Mouse (Mus musculus) natural killer cell, adult 2 months (primary cell): ENCODE data around the gene Slc27a5.

Experiments used
- DNase-seq, 2 experiments: peaks; one replicate each; pipeline ENCODE4 v3.0.0; 2022; ENCODE audit warnings: low spot score in 2 of 2

The Slc27a5 gene

DNA sequence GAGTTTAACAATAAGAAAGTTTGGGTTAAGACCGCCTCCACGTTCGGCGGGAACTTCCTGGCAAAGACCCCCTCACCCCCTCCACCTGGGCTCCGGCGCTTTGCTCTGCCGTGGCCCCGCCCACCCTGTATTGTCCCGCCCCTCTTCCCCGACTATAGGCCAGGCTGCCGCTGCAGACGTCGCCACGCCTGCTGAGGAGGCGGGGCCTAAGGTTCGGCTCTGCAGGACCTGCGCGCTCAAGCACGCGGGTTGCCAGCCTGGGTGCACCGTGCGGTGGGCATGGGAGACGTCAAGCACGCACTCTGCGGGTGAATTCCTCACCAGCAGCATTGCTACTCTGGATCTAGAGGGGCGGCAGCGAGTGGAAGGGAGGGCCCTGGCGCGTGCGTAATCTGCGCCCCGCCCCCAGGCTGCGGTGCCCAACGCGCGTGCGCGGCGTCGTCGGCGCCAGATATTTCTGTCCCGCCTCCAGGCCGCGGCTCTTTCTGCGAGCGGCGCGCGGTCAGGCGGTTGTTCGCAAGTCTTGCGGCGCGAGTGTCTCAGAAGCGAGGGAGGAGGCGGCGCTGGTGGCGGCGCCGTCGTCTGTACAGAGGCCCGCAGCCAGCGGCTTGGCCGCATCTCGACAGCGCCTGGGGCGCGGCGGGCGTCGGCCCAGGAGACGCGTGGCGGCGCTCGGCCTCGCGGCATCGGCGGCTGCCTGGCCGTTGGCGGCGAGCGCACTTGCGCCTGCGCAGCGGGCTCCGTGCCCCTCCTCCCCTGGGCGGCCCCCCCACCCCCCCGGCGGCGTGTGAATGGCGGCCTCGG lies 26.1 kb upstream of the Slc27a5 start:
- DNase-seq = peak; percentile 96 to 97

DNA sequence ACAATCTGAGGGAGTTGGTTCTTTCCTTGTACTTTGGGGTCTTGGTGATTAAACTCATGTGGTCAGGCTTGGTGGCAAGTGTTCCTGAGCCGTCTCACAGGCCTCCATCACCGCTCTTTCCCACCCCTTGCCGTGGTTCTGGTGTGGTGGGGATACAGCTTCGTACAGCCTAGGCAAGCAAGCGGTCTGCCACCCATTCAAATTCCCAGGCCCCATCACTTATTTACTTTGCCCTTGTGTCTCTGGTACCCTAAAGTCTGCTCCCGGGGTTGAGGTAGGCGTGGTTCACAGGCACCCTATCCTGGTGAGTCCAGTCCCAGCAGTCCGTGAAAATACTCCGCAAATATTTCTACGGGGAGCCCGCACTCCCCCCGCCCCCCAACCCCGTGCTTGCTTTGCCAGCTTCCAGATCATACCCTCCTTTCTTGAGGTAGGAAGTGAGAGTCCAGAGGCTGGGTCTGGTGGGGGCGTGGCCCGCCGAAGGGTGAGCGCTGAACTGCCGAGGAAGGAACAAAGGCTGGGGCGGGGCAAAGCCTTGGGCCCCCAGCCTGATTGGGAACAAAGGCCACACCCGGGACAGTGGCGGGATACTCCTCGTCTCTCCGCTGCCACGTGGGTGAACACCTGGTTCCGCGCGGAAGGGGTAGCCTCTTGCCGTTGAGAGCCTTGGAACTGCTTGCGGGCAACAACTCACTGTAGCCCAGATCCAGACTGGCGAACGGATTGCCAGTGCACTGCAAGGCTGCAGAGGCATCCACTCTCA lies 25.0 kb upstream of the Slc27a5 start:
- peak; percentile 24 to 43 for DNase-seq

DNA sequence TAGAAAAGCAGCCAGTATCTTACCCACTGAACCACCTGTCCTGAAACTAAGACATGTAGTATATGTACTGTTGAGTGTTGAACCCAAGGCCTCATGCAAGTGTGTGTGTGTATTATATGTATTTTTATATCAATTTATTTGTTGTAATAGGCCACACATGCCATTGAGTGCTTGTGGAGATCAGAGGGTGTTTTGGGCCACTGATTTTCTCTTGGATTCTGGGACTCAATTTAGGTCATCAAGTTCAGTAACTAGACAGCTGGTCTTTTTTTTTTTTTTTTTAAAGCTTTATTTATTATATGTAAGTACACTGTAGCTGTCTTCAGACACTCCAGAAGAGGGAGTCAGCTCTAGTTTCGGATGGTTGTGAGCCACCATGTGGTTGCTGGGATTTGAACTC lies 17.2 kb upstream of the Slc27a5 start:
- no peak for DNase-seq

DNA sequence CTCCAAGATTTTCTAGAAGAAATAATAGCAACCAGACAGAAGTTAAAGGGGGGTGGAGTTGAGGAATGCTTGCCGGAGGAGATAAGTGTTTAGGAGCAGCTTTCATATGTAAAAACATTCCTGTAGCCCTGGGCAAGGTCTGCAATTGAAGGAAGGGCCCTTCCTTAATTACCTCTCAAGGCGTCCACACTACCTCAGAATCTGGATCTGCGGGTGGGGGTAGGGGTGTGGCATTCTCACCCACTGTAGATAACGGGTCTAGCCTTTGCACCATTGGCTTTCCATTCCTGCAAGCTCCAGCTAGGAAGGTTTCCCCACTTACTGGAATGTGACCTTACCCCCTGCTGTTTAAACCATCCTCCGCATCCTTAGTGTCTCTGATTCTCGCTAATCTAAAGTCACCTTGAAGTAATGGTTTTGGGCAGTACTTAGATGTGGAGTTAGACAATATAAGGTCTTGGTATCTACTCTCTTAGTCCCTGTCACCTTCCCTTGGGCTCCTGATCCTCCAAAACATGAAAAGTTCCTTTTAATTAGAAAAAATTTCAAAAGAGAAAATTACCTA lies 16.4 kb upstream of the Slc27a5 start:
- no peak for DNase-seq

DNA sequence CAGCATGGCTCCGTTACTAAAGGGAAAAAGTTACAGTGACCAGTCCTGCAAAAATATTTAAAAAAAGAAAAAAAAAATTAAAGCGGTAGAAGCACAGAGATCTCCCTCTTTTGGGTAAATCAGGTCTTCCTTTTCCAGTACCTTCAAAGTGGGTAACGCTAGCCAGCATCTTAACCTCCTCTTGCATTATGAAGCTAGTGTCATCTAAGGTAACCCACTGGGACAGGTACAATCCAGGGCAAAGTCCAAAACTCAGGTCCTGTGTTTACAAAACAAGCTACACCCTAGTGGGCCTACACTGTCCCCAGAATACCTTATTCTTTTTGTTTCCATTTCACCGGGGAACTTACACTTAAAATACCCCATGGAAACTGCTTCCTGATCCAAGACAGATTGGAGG lies 15.7 kb upstream of the Slc27a5 start:
- DNase-seq = no peak

DNA sequence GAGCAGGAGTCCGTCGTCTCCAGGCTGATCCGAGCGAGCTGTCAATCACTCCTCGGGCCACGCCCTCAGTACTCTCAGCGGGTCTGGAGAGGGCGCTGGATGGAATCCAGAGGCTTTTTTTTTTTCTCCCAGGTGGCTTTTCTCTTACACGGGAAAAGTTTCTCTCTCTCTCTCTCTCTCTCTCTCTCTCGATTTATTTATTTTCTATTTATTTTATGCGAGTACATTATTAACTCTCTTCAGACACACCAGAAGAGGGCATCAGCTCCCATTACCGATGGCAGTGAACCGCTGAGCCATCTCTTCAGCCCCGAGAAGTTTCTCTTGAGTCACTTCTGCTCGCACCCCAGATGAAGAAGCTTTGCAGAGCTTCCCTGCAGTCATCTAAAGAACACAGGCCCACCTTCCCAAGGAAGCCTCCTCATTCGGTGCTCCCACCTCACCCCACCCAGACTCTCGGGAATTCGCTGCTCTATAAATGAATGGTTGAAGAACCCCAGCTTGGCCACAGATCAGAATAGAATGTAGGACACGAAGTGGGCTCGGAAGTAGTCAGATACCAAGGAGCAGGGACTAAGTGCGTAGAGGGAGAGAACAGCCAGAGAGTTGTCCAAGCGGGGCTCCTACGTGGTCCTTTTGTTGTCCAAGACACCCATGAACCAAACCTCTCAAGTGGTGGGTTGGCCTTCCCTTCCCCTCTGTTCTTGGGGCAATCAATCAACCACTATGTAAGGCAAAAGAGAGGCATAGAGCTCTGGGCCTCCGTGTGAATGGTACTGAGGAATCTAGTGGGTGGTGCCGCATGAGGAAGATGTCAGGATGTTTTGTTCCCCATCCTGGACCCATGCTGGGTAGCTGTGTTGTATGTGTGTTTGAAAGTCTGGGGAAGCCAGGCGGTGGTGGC lies 12.3 kb upstream of the Slc27a5 start, which contains the start of gene Zbtb45:
Zbtb45 (minus strand) TSS at position 30 of the 904 bp plus-strand sequence.
- DNase-seq = no peak

DNA sequence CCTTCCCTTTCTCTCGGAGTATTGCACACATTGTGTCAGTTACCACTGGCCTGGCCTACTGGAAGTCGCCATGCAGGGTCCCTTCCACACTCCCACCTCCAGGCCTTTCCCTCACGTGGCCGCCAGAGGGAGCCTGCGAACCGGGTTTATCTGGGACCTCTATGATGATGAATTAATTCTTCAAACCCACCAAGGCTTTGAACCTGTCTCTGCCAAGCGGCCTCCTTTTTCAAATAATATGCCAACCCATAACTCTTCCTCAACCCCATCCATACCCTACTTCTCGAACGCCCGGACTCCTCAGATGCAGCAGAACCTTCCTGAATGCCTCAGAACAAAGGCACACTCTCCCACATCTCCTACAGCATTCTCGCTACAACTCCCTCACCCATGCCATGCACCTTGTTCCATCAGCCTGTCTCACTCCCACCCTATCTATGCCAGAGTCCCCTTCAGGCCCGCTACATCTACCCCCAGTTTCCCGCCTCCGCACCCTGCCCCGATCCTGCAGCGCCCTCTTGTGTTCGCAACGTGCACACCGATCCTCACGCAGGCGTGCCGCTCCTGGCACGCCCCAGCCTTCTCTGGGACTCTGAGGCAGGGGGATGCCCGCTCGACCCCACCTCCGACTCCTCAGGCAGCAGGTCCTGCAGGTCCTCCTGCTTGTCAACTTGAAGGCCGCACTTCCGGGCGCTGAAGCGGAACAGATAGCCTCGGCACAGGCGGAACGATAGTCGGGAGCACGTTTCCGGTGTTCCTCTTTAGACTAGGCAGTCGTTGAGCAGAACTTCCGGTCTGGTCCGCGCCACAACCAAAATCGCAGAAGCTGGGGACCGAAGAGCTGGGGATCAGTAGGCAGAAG lies 11.4 kb upstream of the Slc27a5 start:
- peak; percentile 86 for DNase-seq

DNA sequence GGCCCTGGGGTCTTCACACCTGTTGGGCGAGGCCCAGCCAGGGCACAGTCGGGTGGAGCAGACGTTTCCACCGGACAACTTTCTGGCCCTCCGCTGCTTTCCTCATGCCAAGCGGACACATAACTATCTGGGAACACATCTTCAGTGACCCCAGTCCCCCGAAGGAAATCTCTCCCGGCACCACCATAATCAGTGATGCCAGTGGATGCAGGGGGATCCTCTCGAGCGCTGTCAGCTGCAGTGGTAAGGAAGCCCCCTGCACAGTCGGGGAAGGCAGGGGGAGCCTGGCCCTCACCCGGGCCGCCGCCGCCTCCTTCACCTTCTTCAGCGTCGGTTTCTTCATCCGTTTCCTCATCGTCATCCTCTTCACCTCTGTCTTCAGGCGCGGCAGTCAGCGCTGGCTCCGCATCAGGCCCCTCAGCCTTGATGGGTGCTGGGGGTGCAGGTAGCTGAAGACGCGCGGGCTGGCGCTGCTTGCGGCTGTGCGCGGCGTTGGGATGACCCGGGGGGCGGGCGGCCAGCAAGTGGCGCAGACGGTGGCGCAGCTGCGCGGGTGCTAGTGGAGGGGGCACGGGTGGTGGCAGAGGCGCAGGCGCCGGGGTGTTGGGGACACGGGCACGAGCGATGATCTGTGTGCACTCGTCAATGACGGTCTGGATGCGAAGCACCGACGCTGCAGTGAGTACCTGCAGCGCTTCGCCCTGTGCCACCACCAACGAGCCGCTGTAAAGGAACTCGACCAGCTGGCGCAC lies 9.5 kb upstream of the Slc27a5 start:
- DNase-seq = no peak

DNA sequence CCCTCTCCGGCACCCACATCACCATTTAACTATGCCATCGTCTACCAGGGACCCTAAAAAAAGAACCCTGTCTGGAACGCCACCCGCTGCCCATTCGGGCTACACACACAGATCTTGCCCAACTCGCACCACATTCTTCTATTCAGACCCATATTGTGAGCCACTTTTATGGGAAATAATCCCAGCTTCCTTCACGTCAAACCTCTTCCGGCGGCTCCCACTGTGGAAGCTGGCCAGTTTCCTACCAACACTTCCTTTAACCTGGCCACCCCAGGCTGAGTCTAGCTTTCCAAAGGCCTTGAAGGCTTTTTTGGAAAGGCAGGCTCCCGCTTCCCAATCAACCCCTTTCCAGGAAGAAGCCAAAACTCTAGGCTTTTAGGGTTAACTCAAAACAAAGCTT lies 8.5 kb upstream of the Slc27a5 start:
- no peak for DNase-seq

DNA sequence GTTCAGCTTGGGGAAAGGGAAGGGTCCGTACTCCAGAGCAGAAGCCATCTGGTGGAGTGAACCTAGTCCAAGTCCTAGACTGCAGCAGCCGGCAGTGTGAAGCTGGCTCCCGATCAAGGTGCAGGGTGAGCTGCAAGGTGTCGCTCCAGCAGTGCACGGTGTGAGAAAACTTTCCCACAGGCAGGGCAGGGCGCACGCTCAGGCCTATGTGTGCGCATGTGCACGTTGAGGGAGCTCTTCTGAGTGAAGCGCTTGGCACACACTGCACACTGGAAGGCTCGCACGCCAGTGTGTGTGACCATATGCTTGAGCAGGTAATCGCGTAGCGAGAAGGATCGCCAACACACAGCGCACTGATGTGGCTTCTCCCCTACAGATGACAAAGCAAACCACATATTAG lies 8.0 kb upstream of the Slc27a5 start:
- DNase-seq = no peak

DNA sequence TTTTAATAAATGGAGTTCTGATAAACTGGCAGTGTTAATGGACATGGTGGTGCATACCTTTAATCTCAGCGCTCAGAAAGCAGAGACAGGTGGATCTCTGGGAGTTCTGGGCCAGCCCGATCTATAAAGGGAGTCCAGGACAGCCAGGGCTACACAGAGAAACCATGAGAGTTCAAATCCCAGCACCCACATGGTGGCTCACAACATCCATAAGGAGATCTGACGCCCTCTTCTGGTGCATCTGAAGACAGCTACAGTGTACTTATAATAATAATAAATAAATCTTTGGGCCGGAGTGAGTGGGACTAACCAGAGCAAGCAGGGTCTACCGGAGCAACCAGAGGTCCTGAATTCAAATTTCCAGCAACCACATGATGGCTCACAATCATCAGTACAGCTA lies 5.4 kb upstream of the Slc27a5 start:
- no peak for DNase-seq

DNA sequence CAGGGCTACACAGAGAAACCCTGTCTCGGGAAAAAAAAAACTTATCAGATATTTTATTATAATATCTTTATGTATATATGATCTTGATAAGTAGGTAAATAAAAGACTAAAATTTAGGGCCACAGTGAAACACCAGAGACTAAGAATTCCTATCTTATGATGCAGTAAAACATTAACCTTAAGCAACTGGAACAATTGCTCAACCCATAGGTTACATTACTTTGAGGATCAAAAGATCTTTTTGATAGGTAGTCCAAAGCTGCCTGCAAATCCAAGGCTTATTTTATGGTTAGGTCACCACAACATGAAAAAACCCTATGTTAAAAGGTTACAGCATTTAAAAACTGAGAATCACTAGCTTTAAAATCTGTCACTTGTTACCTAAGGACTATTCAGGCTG lies 3.6 kb upstream of the Slc27a5 start:
- no peak for DNase-seq

DNA sequence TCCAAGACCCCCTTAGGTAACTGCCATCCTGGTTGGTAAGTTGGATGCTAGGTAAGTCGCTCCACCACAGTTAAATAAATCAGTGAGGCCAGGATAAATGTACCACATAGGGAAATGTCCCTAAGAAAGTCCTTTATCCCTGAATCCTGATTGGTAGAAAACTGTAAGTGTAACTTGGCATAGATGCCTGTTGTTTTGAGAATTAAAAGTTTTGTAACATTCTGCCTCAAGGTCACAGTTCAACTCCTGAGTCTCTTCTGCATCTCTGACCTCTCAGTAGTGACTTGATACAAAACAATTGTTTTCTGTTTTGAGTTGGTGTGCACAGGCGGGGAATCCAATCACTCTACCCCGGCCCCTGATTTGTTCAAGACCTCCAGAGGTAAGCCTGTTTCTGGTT lies 859 bp upstream of the Slc27a5 start, which contains the start of gene Trim28:
Trim28 (plus strand) TSS at position 264 of the 400 bp plus-strand sequence.
- DNase-seq = no peak

DNA sequence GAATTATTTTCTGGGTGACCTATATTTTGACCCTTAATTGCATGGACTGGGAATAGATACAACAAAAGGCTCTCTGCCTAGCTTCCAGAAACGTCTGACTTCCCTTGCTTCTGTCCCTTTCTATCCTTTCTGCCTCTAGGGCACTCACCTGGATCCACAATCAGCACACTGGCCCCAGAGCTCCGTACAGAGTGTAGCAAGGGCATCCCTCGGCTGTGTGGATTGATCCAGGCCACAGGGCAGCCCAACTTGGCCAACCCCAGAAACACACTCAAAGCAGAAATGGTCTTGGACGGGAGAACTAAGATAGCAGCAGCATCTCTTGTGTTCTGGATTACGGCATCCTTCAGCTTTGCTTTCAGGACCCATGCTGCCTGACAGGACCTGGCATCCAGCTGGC lies 762 bp downstream of the Slc27a5 start:
- DNase-seq = no peak

DNA sequence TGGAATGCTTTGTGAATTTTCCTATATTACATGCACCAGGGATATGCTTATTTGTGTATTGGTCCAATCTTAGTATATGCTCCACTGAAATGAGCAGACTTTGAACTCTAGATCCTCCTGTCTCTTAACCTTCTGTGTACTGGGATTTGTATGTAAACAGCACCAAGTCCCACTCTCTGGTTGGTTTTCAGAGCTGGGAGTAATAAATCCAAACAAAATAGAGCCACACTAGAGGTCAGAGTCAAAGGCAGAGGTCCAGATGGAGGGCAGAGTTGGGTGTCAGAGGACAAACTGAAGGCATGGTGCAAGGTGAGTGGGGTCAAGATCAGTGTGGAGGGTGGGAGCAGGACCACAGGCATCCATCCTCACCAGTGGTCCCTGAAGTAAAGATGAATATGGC lies 2.1 kb downstream of the Slc27a5 start:
- no peak for DNase-seq

DNA sequence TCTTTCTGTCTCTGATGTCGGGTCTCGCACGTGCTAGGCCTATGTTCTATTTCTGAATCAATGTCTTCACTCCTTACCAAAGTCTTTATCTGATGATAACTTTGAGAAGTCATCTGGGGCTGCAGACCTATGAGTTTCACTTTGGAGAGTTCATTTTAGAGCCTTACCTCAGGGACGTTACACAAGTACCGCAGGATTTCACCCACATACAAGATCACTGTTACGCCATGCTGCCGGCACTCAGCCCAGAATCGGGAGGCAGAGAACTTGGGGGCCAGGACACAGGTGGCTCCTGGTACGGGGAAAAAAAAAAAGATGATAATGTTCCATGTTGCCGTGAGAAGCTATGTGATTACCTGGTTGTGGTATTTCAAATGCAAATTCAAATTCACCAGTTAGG lies 4.8 kb downstream of the Slc27a5 start:
- DNase-seq = no peak

DNA sequence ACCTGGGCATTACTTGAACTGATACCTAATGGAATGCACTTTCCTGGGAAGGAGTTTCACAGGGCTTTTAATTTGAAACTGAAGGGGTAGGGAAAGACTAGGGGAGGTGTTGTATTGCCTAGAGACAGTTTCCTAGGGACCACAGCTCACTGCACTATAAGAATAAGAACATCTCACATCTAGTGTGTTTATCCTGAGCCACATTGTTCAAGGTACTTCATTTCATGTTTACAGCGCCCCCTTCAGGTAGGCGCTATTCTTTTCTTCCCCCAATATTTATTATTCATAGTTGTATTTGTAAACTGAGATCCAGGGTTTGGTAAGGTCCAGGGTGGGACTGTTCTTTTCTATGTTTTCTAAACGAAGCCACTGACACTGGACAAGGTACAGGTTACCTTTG lies 5.8 kb downstream of the Slc27a5 start:
- peak; percentile 45 to 57 for DNase-seq

DNA sequence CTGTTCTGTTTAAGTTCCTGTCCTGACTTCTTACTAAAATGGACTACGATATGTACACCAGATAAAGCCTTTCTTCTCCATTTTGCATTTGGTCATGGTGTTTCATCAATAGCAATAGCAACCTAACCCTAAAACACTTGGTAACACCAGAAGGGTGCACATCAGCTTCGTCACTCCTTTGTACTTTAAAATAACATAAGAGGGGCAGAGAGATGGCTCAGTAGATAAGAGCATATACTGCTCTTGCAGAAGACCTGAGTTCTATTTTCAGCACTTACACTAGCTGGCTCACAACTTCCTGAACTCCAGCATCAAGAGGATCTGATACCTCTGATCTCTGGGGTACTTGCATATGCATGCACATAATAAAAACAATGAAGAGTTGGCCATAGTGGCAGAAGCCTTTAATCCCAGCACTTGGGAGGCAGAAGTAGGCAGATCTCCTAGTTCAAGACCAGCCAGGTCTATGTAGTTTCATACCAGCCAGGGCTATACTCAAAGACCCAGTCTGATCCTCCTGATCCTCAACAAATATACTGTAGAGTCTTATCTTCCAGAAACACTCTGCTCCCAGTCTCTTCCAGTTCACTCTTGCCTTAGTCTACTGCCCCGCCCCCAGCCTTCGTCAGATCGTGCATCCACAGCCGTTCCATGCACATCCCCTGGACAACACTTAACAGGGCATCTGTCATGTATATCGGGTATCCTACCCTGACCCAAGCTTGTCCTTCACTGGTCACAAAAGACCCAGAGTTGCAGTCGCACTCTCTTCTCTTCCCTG lies 10.4 kb downstream of the Slc27a5 start:
- no peak for DNase-seq

DNA sequence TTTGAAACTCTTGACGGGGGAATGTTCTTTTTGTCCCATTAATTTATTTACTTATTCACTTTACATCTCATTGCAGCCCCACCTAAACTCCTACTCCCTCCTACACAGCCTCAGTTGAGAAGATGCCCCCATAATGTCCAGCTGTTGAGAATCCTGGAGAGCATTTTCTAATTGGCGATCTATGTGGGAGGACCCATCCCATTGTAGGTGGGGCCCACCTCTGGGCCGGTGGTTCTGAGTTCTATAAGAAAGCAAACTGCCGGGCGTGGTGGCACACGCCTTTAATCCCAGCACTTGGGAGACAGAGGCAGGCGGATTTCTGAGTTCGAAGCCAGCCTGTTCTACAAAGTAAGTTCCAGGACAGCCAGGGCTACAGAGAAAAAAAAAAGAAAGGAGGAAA lies 11.1 kb downstream of the Slc27a5 start:
- DNase-seq = no peak
